ENCODE assay signal across 8 mouse cellular contexts in the genomic region with DNA sequence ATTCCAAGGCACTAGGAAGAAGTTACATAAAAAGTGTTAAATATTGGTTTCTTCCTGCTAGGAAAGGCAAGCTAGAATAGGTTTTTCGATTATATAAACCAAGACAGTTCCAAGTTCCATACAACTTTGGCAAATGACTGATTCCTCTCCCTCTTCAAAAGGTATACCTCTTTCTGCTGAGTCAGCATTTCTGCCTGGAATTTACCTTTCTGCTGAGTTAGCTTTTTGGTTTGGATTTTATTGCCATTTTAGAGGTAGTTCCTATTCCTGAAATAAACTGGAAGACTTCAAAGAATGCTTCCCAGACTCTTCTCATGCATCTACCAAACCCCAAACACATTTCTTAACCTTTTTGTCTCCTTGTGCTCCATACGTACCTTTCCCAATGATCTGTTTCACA. TPM values are rescaled to one million over a fixed set of nuclear protein-coding genes. Genes with fewer than 3 reads are reported as not detected.
DNase-seq lines count a peak whose midpoint lies in the region; ATAC-seq and TF ChIP-seq lines count a peak whose summit lies in the region.

No protein-coding gene starts in this region.

- no peak for TF ChIP-seq RAD21 in CH12.LX (IDR thresholded peaks at IDR 0.05; ENCODE audit: low read depth, low read length)

- peak overlapping the region; percentile 97 for H3K9ac ChIP-seq in heart, embryonic 14.5 days (ENCODE audit: low read length)
- no peak overlapping the region; the same call in 1 of the 2 replicates for H3K9ac ChIP-seq in CH12.LX (ENCODE audit: insufficient read depth, low read depth)
- H3K9ac ChIP-seq in forebrain, postnatal 0 days = peak overlapping the region; percentile 91; the same call in 1 of the 2 replicates
- H3K9ac ChIP-seq in liver, embryonic 16.5 days (ENCODE audit: low read depth, low read length) = no peak overlapping the region

- in situ Hi-C loops in CH12.LX (cut with MboI; ENCODE audit: low pct_ligation_motif_present, low pct_unique_long_range_greater_than_20kb, low sequenced_read_pairs) = no loop called here

- 82% methylated on average over 2 of the region's 2 CpGs for WGBS in heart, embryonic 14.5 days
- 72% methylated on average over 2 of the region's 2 CpGs for WGBS in forebrain, postnatal 0 days
- 61% methylated on average over 2 of the region's 2 CpGs for WGBS in liver, embryonic 16.5 days (ENCODE audit: insufficient replicate concordance)

- DNase-seq in heart, adult 11 months = no peak
- peak; percentile 11 for DNase-seq in CH12.LX (ENCODE audit: extremely low read depth)
- DNase-seq in forebrain, postnatal 0 days = no peak
- DNase-seq in gastrocnemius, adult 18-20 months (ENCODE audit: low spot score) = no peak
- no peak for DNase-seq in gastrocnemius, postnatal 25 days

- dilution Hi-C loops in CH12.LX (cut with MboI; ENCODE audit: extremely low pct_ligation_motif_present, extremely low pct_unique_long_range_greater_than_20kb, low sequenced_read_pairs) = no loop called here

- no peak for TF ChIP-seq CTCF in CH12.LX (conservative IDR thresholded peaks at IDR 0.05 in 1 of 2, IDR thresholded peaks at IDR 0.05 in 1 of 2; ENCODE audit: low read depth in 2 of 2, low read length in 2 of 2)
- no peak for TF ChIP-seq CTCF in forebrain, postnatal 0 days (IDR thresholded peaks at IDR 0.05; ENCODE audit: low read depth)

- TF ChIP-seq EP300 in CH12.LX (IDR thresholded peaks at IDR 0.05; ENCODE audit: low read length) = no peak

- H3K27ac ChIP-seq in heart, embryonic 14.5 days (replicated peaks in 1 of 2; ENCODE audit: control insufficient read depth in 1 of 2, insufficient read depth in 1 of 2, low read depth in 2 of 2, low read length in 2 of 2) = no peak overlapping the region
- H3K27ac ChIP-seq in CH12.LX (ENCODE audit: insufficient read depth, low read depth) = no peak overlapping the region
- H3K27ac ChIP-seq in forebrain, postnatal 0 days (ENCODE audit: low read depth, low read length) = no peak overlapping the region
- no peak overlapping the region for H3K27ac ChIP-seq in liver, embryonic 16.5 days (ENCODE audit: low read length)

- no peaks in the 10 kb centered on the region for H3K9me3 ChIP-seq in heart, embryonic 14.5 days (ENCODE audit: control insufficient read depth, low read length)
- H3K9me3 ChIP-seq in CH12.LX (replicated peaks; ENCODE audit: low read length) = no peaks in the 10 kb centered on the region
- no peaks in the 10 kb centered on the region for H3K9me3 ChIP-seq in forebrain, postnatal 0 days (ENCODE audit: low read length)
- no peaks in the 10 kb centered on the region for H3K9me3 ChIP-seq in liver, embryonic 16.5 days (replicated peaks; ENCODE audit: control insufficient read depth, low read length)

- ATAC-seq in heart, embryonic 14.5 days (ENCODE audit: insufficient number of reproducible peaks, insufficient read depth, low FRiP score, low read depth) = no peak
- no peak for ATAC-seq in forebrain, postnatal 0 days
- ATAC-seq in liver, embryonic 16.5 days (ENCODE audit: low read depth) = no peak
- no peak for ATAC-seq in monocyte, adult 5-6 weeks (replicated peaks; ENCODE audit: insufficient number of reproducible peaks, low FRiP score, low TSS enrichment, poor library complexity, severe bottlenecking)

- peak overlapping the region; percentile 71 for H3K4me2 ChIP-seq in heart, embryonic 14.5 days (ENCODE audit: low read length)
- peak overlapping the region; percentile 89; the same call in 1 of the 2 replicates for H3K4me2 ChIP-seq in CH12.LX (ENCODE audit: insufficient read depth, low read depth, poor library complexity, severe bottlenecking)
- H3K4me2 ChIP-seq in forebrain, postnatal 0 days (ENCODE audit: low read depth) = peak overlapping the region; percentile 68
- peak overlapping the region; percentile 26 for H3K4me2 ChIP-seq in liver, embryonic 16.5 days (ENCODE audit: low read depth, low read length)

- no peaks in the 10 kb centered on the region for H3K27me3 ChIP-seq in heart, embryonic 14.5 days (ENCODE audit: control insufficient read depth, insufficient read depth, low read length)
- no peaks in the 10 kb centered on the region for H3K27me3 ChIP-seq in CH12.LX (replicated peaks)
- H3K27me3 ChIP-seq in forebrain, postnatal 0 days (ENCODE audit: insufficient read depth, low read length) = no peaks in the 10 kb centered on the region
- H3K27me3 ChIP-seq in liver, embryonic 16.5 days (ENCODE audit: control insufficient read depth, insufficient read depth, low read depth, low read length) = no peaks in the 10 kb centered on the region

- peak overlapping the region in 1 of 2 experiments; percentile 90; a peak in 2 of 4 replicates for H3K4me3 ChIP-seq in heart, embryonic 14.5 days (ENCODE audit: control insufficient read depth in 1 of 2, insufficient read depth in 1 of 2, low read depth in 1 of 2, low read length in 2 of 2)
- peak overlapping the region in 2 of 3 experiments; percentile 89 to 90 for H3K4me3 ChIP-seq in CH12.LX (replicated peaks in 1 of 3; ENCODE audit: low read depth in 2 of 3, low read length in 2 of 3, poor library complexity in 1 of 3)
- H3K4me3 ChIP-seq in forebrain, postnatal 0 days (ENCODE audit: low read depth, low read length) = peak overlapping the region; percentile 96
- no peak overlapping the region for H3K4me3 ChIP-seq in liver, embryonic 16.5 days (ENCODE audit: low read depth, low read length)

- peaks cover 34% of the 10 kb centered on the region for H3K79me2 ChIP-seq in CH12.LX (replicated peaks; ENCODE audit: control insufficient read depth, extremely low read depth, insufficient read depth, poor library complexity, severe bottlenecking)

- H3K4me1 ChIP-seq in heart, embryonic 14.5 days (ENCODE audit: control insufficient read depth in 2 of 2, insufficient read depth in 2 of 2, low read length in 2 of 2) = peaks cover 0 to 15% of the 10 kb centered on the region in 2 experiments; a peak in 3 of 4 replicates
- peaks cover 2 to 29% of the 10 kb centered on the region in 2 experiments; a peak in 2 of 4 replicates for H3K4me1 ChIP-seq in CH12.LX (ENCODE audit: control insufficient read depth in 1 of 2, insufficient read depth in 2 of 2)
- H3K4me1 ChIP-seq in forebrain, postnatal 0 days (ENCODE audit: insufficient read depth) = peaks cover 14% of the 10 kb centered on the region
- H3K4me1 ChIP-seq in liver, embryonic 16.5 days (ENCODE audit: control insufficient read depth, low read depth, low read length) = peaks cover 14% of the 10 kb centered on the region

- TF ChIP-seq POLR2A in CH12.LX (IDR thresholded peaks at IDR 0.05; ENCODE audit: low read depth, low read length) = no peak

- 0 out of 2 replicates have a peak, but pooled peaks cover 7% of the 10 kb centered on the region for H3K36me3 ChIP-seq in heart, embryonic 14.5 days (ENCODE audit: control insufficient read depth, insufficient read depth, low read length)
- H3K36me3 ChIP-seq in CH12.LX (replicated peaks in 1 of 2; ENCODE audit: control insufficient read depth in 1 of 2, insufficient read depth in 1 of 2, low read length in 1 of 2) = peaks cover 0 to 7% of the 10 kb centered on the region in 2 experiments
- no peaks in the 10 kb centered on the region for H3K36me3 ChIP-seq in forebrain, postnatal 0 days (ENCODE audit: insufficient read depth)
- no peaks in the 10 kb centered on the region for H3K36me3 ChIP-seq in liver, embryonic 16.5 days (ENCODE audit: control insufficient read depth, insufficient read depth)

TF ChIP-seq in CH12.LX, 34 proteins besides CTCF, POLR2A, EP300 and RAD21:
- no peak for TF ChIP-seq RCOR1 (conservative IDR thresholded peaks at IDR 0.05; ENCODE audit: low read depth, low read length)
- TF ChIP-seq GABPA (IDR thresholded peaks at IDR 0.05; ENCODE audit: insufficient replicate concordance, low read depth, low read length) = no peak
- peak; percentile 100 for TF ChIP-seq MAFK (IDR thresholded peaks at IDR 0.05; ENCODE audit: insufficient replicate concordance, low read length)

RNA-seq across cellular contexts. Expression of a gene that starts 1.9 kb away (rescaled TPM):
- 17.0 TPM in 2 replicates for polyA plus RNA-seq in heart, embryonic 14.5 days (2014; fragmentation: Nextera tagmentation; extraction: Ambion mirVana)
- total RNA-seq in CH12.LX (2012; rRNA removed) = 5.8 and 6.3 TPM in 2 replicates
- total RNA-seq in CH12.LX (2014; rRNA removed) = 15.0 and 16.2 TPM in 2 replicates
- 10.4 and 10.5 TPM in 2 replicates for polyA plus RNA-seq in CH12.LX (2012; ENCODE audit: insufficient read length, low read depth)
- total RNA-seq in forebrain, postnatal 0 days (2014; rRNA removed) = 6.2 and 8.1 TPM in 2 replicates
- polyA plus RNA-seq in forebrain, postnatal 0 days (2015; fragmentation: Nextera tagmentation; extraction: Ambion mirVana) = 10.7 and 13.6 TPM in 2 replicates
- polyA plus RNA-seq in liver, embryonic 16.5 days (2015; fragmentation: Nextera tagmentation; extraction: Ambion mirVana) = 10.1 and 11.2 TPM in 2 replicates
- 1 to 10 TPM; 3.8 to 4.1 TPM for total RNA-seq in gastrocnemius, adult 18-20 months (2021)
- 1 to 10 TPM; 2.9 to 3.1 TPM for total RNA-seq in gastrocnemius, postnatal 25 days (2021)
- 4.8 to 8.8 TPM (median 8.4 TPM) in 3 replicates for total RNA-seq in monocyte, adult 5-6 weeks (2017)

RNA-seq across cellular contexts. Expression of a gene that starts 2.1 kb away (rescaled TPM):
- 61.7 and 72.4 TPM in 2 replicates for polyA plus RNA-seq in heart, embryonic 14.5 days (2014; fragmentation: Nextera tagmentation; extraction: Ambion mirVana)
- total RNA-seq in CH12.LX (2012; rRNA removed) (27.4 and 32.8 TPM in 2 replicates), CH12.LX (2014; rRNA removed) (44.9 and 50.6 TPM in 2 replicates)
- polyA plus RNA-seq in CH12.LX (2012; ENCODE audit: insufficient read length, low read depth) = 28.4 and 29.8 TPM in 2 replicates
- total RNA-seq in forebrain, postnatal 0 days (2014; rRNA removed) = 49.4 and 62.0 TPM in 2 replicates
- polyA plus RNA-seq in forebrain, postnatal 0 days (2015; fragmentation: Nextera tagmentation; extraction: Ambion mirVana) = 12.9 and 25.0 TPM in 2 replicates
- 11.1 and 11.4 TPM in 2 replicates for polyA plus RNA-seq in liver, embryonic 16.5 days (2015; fragmentation: Nextera tagmentation; extraction: Ambion mirVana)
- total RNA-seq in gastrocnemius, adult 18-20 months (2021) = 1 to 10 TPM; 1.7 to 1.8 TPM
- 1 to 10 TPM; 1.8 to 2.6 TPM for total RNA-seq in gastrocnemius, postnatal 25 days (2021)
- total RNA-seq in monocyte, adult 5-6 weeks (2017) = 32.8 to 50.5 TPM (median 42.8 TPM) in 3 replicates

Comparison
In these comparisons a context has a peak if more than half of its experiments do, and no peak if none do; other contexts are left out.
1. H3K4me2 ChIP-seq: peak in every context shown above with its lines; median percentile 89 in CH12.LX; 71 in heart, embryonic 14.5 days; 68 in forebrain, postnatal 0 days; 26 in liver, embryonic 16.5 days.
2. H3K9ac ChIP-seq: peak in heart, embryonic 14.5 days (single experiment) and forebrain, postnatal 0 days (single experiment); none in CH12.LX (single experiment) and liver, embryonic 16.5 days (single experiment).